Mouse (Mus musculus) heart, adult 2 months (tissue): Measurements from ENCODE around the gene Cox7a2. TPM values are rescaled to one million over a fixed set of nuclear protein-coding genes. Genes with fewer than 3 reads are reported as not detected.
A peak's percentile ranks its signal among the peaks of the same experiment; 100 is the strongest.

ENCODE experiments used
- DNase-seq, 2 experiments: peaks; one replicate each; pipeline ENCODE4 v3.0.0; 2021
- H3K27ac ChIP-seq: fragments of 200-600 bp; 2 replicates; pipeline ENCODE4 v1.8.1; 2022
- H3K27me3 ChIP-seq: fragments of 200-500 bp; 2 replicates; pipeline ENCODE4 v1.6.1; 2012; ENCODE audit warnings: mild to moderate bottlenecking, low read length, inconsistent platforms, mixed read lengths; ENCODE audit not compliant: control insufficient read depth, insufficient read depth
- H3K36me3 ChIP-seq: fragments of 200-500 bp; 2 replicates; pipeline ENCODE4 v1.6.1; 2012; ENCODE audit warnings: low read length, inconsistent platforms; ENCODE audit not compliant: control insufficient read depth, insufficient read depth
- H3K4me1 ChIP-seq: fragments of 200-500 bp; 2 replicates; pipeline ENCODE4 v1.6.1; 2011; ENCODE audit warnings: low read length; ENCODE audit not compliant: control insufficient read depth, insufficient read depth
- H3K4me3 ChIP-seq: fragments of 200-600 bp; 2 replicates; pipeline ENCODE4 v1.8.1; 2022
- H3K79me2 ChIP-seq: fragments of 200-500 bp; replicated peaks from 2 replicates; pipeline ENCODE4 v1.6.1; 2012; ENCODE audit warnings: mild to moderate bottlenecking, inconsistent platforms, low read length, moderate library complexity, mixed read lengths; ENCODE audit not compliant: control insufficient read depth, insufficient read depth
- H3K9ac ChIP-seq: fragments of 200-500 bp; 2 replicates; pipeline ENCODE4 v1.6.1; 2012; ENCODE audit warnings: low read depth, mild to moderate bottlenecking, control low read depth, inconsistent platforms, low read length, mixed read lengths
- CTCF ChIP-seq: fragments of 200-600 bp; IDR thresholded peaks from 2 replicates; pipeline ENCODE4 v1.8.1; 2022; ENCODE audit warnings: antibody characterized with exemption, mild to moderate bottlenecking, moderate library complexity
- EP300 ChIP-seq: fragments of 200-500 bp; IDR thresholded peaks from 2 replicates; pipeline ENCODE4 v1.6.1; 2011; ENCODE audit warnings: low read depth, low read length, control low read depth; ENCODE audit not compliant: insufficient read depth
- POLR2A ChIP-seq: fragments of 200-500 bp; IDR thresholded peaks from 2 replicates; pipeline ENCODE4 v1.6.1; 2011; ENCODE audit warnings: mild to moderate bottlenecking, low read depth, low read length, control low read depth; ENCODE audit not compliant: insufficient read depth
- WGBS: fragments of 180-500 bp; shearing (Covaris S2); methylation state at CpG from one replicate; pipeline ENCODE4 v1.1.7; 2018; 5-methylcytosine and 5-hydroxymethylcytosine counted together
- intact Hi-C: fragments of 180-260 bp; cut with DNase I; formaldehyde crosslinking; loops from one replicate; pipeline ENCODE4 v1.15.1; 2025
- long read RNA-seq: library from polyadenylated mRNA; stranded (forward); transcript quantifications from one replicate; pipeline ENCODE4 v2.0.0, GENCODE M21; 2021
- polyA plus RNA-seq: library from polyadenylated mRNA; depleted of rRNA; stranded (reverse); fragments of >200 nt; gene quantifications from 2 replicates; pipeline ENCODE4 v1.2.3, GENCODE M21; 2012; rRNA removed
- total RNA-seq, 2 experiments: library from RNA; stranded (reverse); gene quantifications; 2 replicates each; pipeline ENCODE4 v1.2.3; 2021

Gene Cox7a2
- total RNA-seq = 1,000 to 10,000 TPM in 1 of 2 experiments, 100 to 1,000 TPM in 1; 911 to 1,089 TPM
- polyA plus RNA-seq = 582 and 1,119 TPM in 2 replicates
- long read RNA-seq, transcript Cox7a2-203 (4 exons, 477 nt) = minor isoform, 8 of 1,700 reads
- long read RNA-seq, transcript Cox7a2-201 (4 exons, 659 nt) = major isoform, 1,582 of 1,700 reads
- long read RNA-seq, partial matches to known transcripts = 10 of 1,700 reads
- long read RNA-seq, other reads (novel, unspliced or antisense) = 100 of 1,700 reads

- under 1% methylated on average over 49 of the region's 49 CpGs for WGBS
- peak within 1 kb of the TSS; percentile 82 for H3K9ac ChIP-seq
- no peak for TF ChIP-seq CTCF
- peak; percentile 57; the same call in 1 of the 2 replicates for TF ChIP-seq EP300
- peak; percentile 89 for TF ChIP-seq POLR2A
- peaks cover 3% of the 10 kb centered on the region for H3K79me2 ChIP-seq
- H3K27me3 ChIP-seq = no peaks in the 10 kb centered on the region
- DNase-seq = peak; percentile 96 to 97
- peaks cover 17% of the 10 kb centered on the region for H3K36me3 ChIP-seq
- H3K4me1 ChIP-seq = peaks cover 4% of the 10 kb centered on the region
- H3K4me3 ChIP-seq = peak within 1 kb of the TSS; percentile 87
- H3K27ac ChIP-seq = peak within 1 kb of the TSS; percentile 94
- intact Hi-C loops = loop anchor here (1.0 kb wide), 1 partner anchor 34 kb away; the partner anchor contains the start of gene Tmem30a
Observed at GRCm38 (mm10) chr9:79759385-79760005, at the start of gene Cox7a2. Cox7a2 (minus strand) TSS chr9:79759878.

- intact Hi-C loops = loop anchor here (5.0 kb wide), 2 partner anchors 58 to 78 kb away; no protein-coding TSS in a partner anchor
- Histone ChIP-seq H3K79me2 (no peaks in the 10 kb centered on the region), H3K4me3 (no peak overlapping the region), H3K27ac (no peak overlapping the region), H3K4me1 (peaks cover 5% of the 10 kb centered on the region), H3K27me3 (no peaks in the 10 kb centered on the region), H3K9ac (no peak overlapping the region), H3K36me3 (peaks cover 5% of the 10 kb centered on the region)
- no peak for DNase-seq
- TF ChIP-seq EP300 (no peak), POLR2A (no peak), CTCF (no peak)
- WGBS = 28% methylated on average over 6 of the region's 6 CpGs
Observed at GRCm38 (mm10) chr9:79809411-79809810, 49.7 kb upstream of the Cox7a2 start.

GRCm38 (mm10) chr9:79807178-79807577, 47.5 kb upstream of the Cox7a2 start:
- Histone ChIP-seq H3K9ac (no peak overlapping the region), H3K79me2 (no peaks in the 10 kb centered on the region), H3K27ac (no peak overlapping the region; the same call in 1 of the 2 replicates), H3K36me3 (peaks cover 5% of the 10 kb centered on the region), H3K27me3 (no peaks in the 10 kb centered on the region), H3K4me3 (no peak overlapping the region; the same call in 1 of the 2 replicates), H3K4me1 (peaks cover 5% of the 10 kb centered on the region)
- no peak for TF ChIP-seq CTCF
- no peak for TF ChIP-seq EP300
- TF ChIP-seq POLR2A = no peak
- no peak for DNase-seq
- 23% methylated on average over 4 of the region's 4 CpGs for WGBS
- intact Hi-C loops = loop anchor here (5.0 kb wide), 2 partner anchors 60 to 80 kb away; no protein-coding TSS in a partner anchor

GRCm38 (mm10) chr9:79806317-79807075, 46.8 kb upstream of the Cox7a2 start:
- WGBS = 50% methylated on average over 12 of the region's 12 CpGs
- TF ChIP-seq CTCF (peak; percentile 93), EP300 (no peak), POLR2A (no peak)
- Histone ChIP-seq H3K9ac (no peak overlapping the region), H3K79me2 (no peaks in the 10 kb centered on the region), H3K36me3 (peaks cover 5% of the 10 kb centered on the region), H3K4me1 (peaks cover 5% of the 10 kb centered on the region), H3K27me3 (no peaks in the 10 kb centered on the region), H3K27ac (no peak overlapping the region), H3K4me3 (no peak overlapping the region; the same call in 1 of the 2 replicates)
- intact Hi-C loops = loop anchor here (1.0 to 5.0 kb wide), 3 partner anchors 61 to 196 kb away; no protein-coding TSS in a partner anchor
- no peak for DNase-seq

GRCm38 (mm10) chr9:79805426-79805825, 45.7 kb upstream of the Cox7a2 start:
- Histone ChIP-seq H3K27me3 (no peaks in the 10 kb centered on the region), H3K4me1 (peaks cover 5% of the 10 kb centered on the region), H3K79me2 (no peaks in the 10 kb centered on the region), H3K9ac (no peak overlapping the region), H3K4me3 (no peak overlapping the region), H3K27ac (no peak overlapping the region), H3K36me3 (peaks cover 5% of the 10 kb centered on the region)
- intact Hi-C loops = loop anchor here (5.0 kb wide), 2 partner anchors 62 to 82 kb away; no protein-coding TSS in a partner anchor
- no peak for DNase-seq
- TF ChIP-seq CTCF (no peak), POLR2A (no peak), EP300 (no peak)
- WGBS = 93% methylated on average over 10 of the region's 10 CpGs
